Mouse (Mus musculus): Measurements from ENCODE around the gene Tspan14.

GRCm38 (mm10) chr14:40979002-40979401 lies 12.4 kb upstream of the Tspan14 start:
- no peak for TF ChIP-seq POLR2A (IDR thresholded peaks at IDR 0.05; ENCODE audit: extremely low read depth, insufficient read depth, low read length)
- TF ChIP-seq CTCF (IDR thresholded peaks at IDR 0.05; ENCODE audit: low read depth, low read length): peak; percentile 64
